In genomic region chr6:73221958-73222735, GRCm38 (mm10) we compare ENCODE assay signal across 8 mouse cellular contexts. TPM values are rescaled to one million over a fixed set of nuclear protein-coding genes. Genes with fewer than 3 reads are reported as not detected.
A peak's percentile ranks its signal among the peaks of the same experiment; 100 is the strongest.
DNase-seq lines count a peak whose midpoint lies in the region; ATAC-seq and TF ChIP-seq lines count a peak whose summit lies in the region.

No protein-coding gene starts in this region.

- TF ChIP-seq CTCF in liver, adult 2 months (IDR thresholded peaks at IDR 0.05; ENCODE audit: low read depth, low read length), result no peak

- peaks cover 18% of the 10 kb centered on the region for H3K4me1 ChIP-seq in hindbrain, embryonic 10.5 days (replicated peaks)
- peaks cover 3% of the 10 kb centered on the region; the same call in 1 of the 2 replicates for H3K4me1 ChIP-seq in liver, adult 2 months (ENCODE audit: control insufficient read depth, insufficient read depth, low read length)
- H3K4me1 ChIP-seq in neural tube, embryonic 14.5 days (ENCODE audit: control insufficient read depth, insufficient read depth, low read length), result peaks cover 3% of the 10 kb centered on the region; the same call in 1 of the 2 replicates

- peak overlapping the region; percentile 67 for H3K27ac ChIP-seq in hindbrain, embryonic 10.5 days
- H3K27ac ChIP-seq in liver, adult 2 months (replicated peaks; ENCODE audit: insufficient read depth, low read depth, low read length), result peak overlapping the region; percentile 49; the same call in 1 of the 2 replicates
- H3K27ac ChIP-seq in neural tube, embryonic 14.5 days (ENCODE audit: low read depth, low read length), result peak overlapping the region; percentile 70

- H3K4me3 ChIP-seq in hindbrain, embryonic 10.5 days, result peak overlapping the region; percentile 51
- H3K4me3 ChIP-seq in liver, adult 2 months (ENCODE audit: insufficient read depth, low read depth, low read length), result 0 out of 2 replicates have a peak overlapping the region, but pooled peaks have one; percentile 17
- H3K4me3 ChIP-seq in neural tube, embryonic 14.5 days (ENCODE audit: low read depth, low read length), result peak overlapping the region; percentile 37

- H3K36me3 ChIP-seq in hindbrain, embryonic 10.5 days, result no peaks in the 10 kb centered on the region
- H3K36me3 ChIP-seq in liver, adult 2 months (ENCODE audit: control insufficient read depth, insufficient read depth, low read length), result no peaks in the 10 kb centered on the region
- H3K36me3 ChIP-seq in neural tube, embryonic 14.5 days (ENCODE audit: control insufficient read depth, insufficient read depth, low read length), result no peaks in the 10 kb centered on the region

- peak overlapping the region; percentile 13; the same call in 1 of the 2 replicates for H3K9ac ChIP-seq in liver, adult 2 months (ENCODE audit: low read depth, low read length)
- H3K9ac ChIP-seq in neural tube, embryonic 14.5 days (replicated peaks; ENCODE audit: low read depth, low read length), result peak overlapping the region; percentile 51

- H3K27me3 ChIP-seq in hindbrain, embryonic 10.5 days (ENCODE audit: insufficient read depth, poor library complexity, severe bottlenecking), result no peaks in the 10 kb centered on the region
- no peaks in the 10 kb centered on the region for H3K27me3 ChIP-seq in liver, adult 2 months (ENCODE audit: control insufficient read depth, insufficient read depth, low read length)
- H3K27me3 ChIP-seq in neural tube, embryonic 14.5 days (ENCODE audit: control insufficient read depth, insufficient read depth, low read length), result no peaks in the 10 kb centered on the region

- H3K4me2 ChIP-seq in neural tube, embryonic 14.5 days (ENCODE audit: low read depth, low read length), result peak overlapping the region; percentile 61

- ATAC-seq in neural tube, embryonic 14.5 days (ENCODE audit: low read depth), result peak; percentile 77

- TF ChIP-seq POLR2A in liver, adult 2 months (IDR thresholded peaks at IDR 0.05; ENCODE audit: extremely low read depth, insufficient read depth, low read length), result no peak

- DNase-seq in gastrocnemius, postnatal 10 days, result peak; percentile 14
- no peak for DNase-seq in gastrocnemius, adult 8-10 months (ENCODE audit: low spot score in 2 of 2)
- DNase-seq in 3T3-L1 (ENCODE audit: low read depth, low spot score), result peak; percentile 38
- DNase-seq in embryo, embryonic 11 days, result peak; percentile 16
- DNase-seq in hindbrain, embryonic 10.5 days (ENCODE audit: low spot score), result no peak
- no peak for DNase-seq in liver, adult 2 months (ENCODE audit: extremely low read depth, low read depth, low spot score)
- no peak for DNase-seq in MN1 (ENCODE audit: low spot score)

- 36% methylated on average over 23 of the region's 23 CpGs for WGBS in hindbrain, embryonic 10.5 days
- 49% methylated on average over 23 of the region's 23 CpGs for WGBS in liver, adult 2 months
- WGBS in neural tube, embryonic 14.5 days, result 29% methylated on average over 23 of the region's 23 CpGs

- no peaks in the 10 kb centered on the region for H3K9me3 ChIP-seq in hindbrain, embryonic 10.5 days
- no peaks in the 10 kb centered on the region for H3K9me3 ChIP-seq in neural tube, embryonic 14.5 days (ENCODE audit: control insufficient read depth, low read length)

- no peaks in the 10 kb centered on the region for H3K79me2 ChIP-seq in liver, adult 2 months (ENCODE audit: control insufficient read depth, insufficient read depth, low read length)

RNA-seq across cellular contexts. Expression of gene Dnah6, which starts 0.7 kb away (rescaled TPM):
- total RNA-seq in gastrocnemius, postnatal 10 days (2021), result under 1 TPM; 0.05 to 0.11 TPM
- under 1 TPM in 2 of 4 experiments, not detected in 2; 0.02 TPM for total RNA-seq in gastrocnemius, adult 8-10 months (2022)
- polyA plus RNA-seq in hindbrain, embryonic 10.5 days (2016; fragmentation: Nextera tagmentation; extraction: Ambion mirVana), result 0.14 and 0.27 TPM in 2 replicates
- total RNA-seq in liver, adult 2 months (2014; rRNA removed), result not detected in 2 replicates
- not detected in 2 replicates for polyA plus RNA-seq in liver, adult 2 months (2012; rRNA removed)
- polyA plus RNA-seq in neural tube, embryonic 14.5 days (2014; fragmentation: Nextera tagmentation; extraction: Ambion mirVana), result 0.20 and 0.22 TPM in 2 replicates

RNA-seq across cellular contexts. Expression of gene Suclg1, which starts 26.0 kb away (rescaled TPM):
- total RNA-seq in gastrocnemius, postnatal 10 days (2021), result 100 to 1,000 TPM; 389 to 428 TPM
- total RNA-seq in gastrocnemius, adult 8-10 months (2022), result 100 to 1,000 TPM; 282 to 315 (median 288) TPM
- 167 and 179 TPM in 2 replicates for polyA plus RNA-seq in hindbrain, embryonic 10.5 days (2016; fragmentation: Nextera tagmentation; extraction: Ambion mirVana)
- 140 and 163 TPM in 2 replicates for total RNA-seq in liver, adult 2 months (2014; rRNA removed)
- 136 and 186 TPM in 2 replicates for polyA plus RNA-seq in liver, adult 2 months (2012; rRNA removed)
- 132 and 139 TPM in 2 replicates for polyA plus RNA-seq in neural tube, embryonic 14.5 days (2014; fragmentation: Nextera tagmentation; extraction: Ambion mirVana)

Comparison
In these comparisons a context has a peak if more than half of its experiments do, and no peak if none do; other contexts are left out.
1. DNase-seq: peak in gastrocnemius, postnatal 10 days (single experiment), 3T3-L1 (single experiment) and embryo, embryonic 11 days (single experiment); none in gastrocnemius, adult 8-10 months (0 of 2), hindbrain, embryonic 10.5 days (single experiment), liver, adult 2 months (single experiment) and MN1 (single experiment).
2. Peak in every context shown above with its lines, with median percentiles within 50 percentile points of each other: H3K27ac ChIP-seq and H3K4me3 ChIP-seq.